Mouse (Mus musculus) ES-CJ7 (cell line): ENCODE data around the gene Tmem255b.
A peak's percentile ranks its signal among the peaks of the same experiment; 100 is the strongest.

Source experiments
- DNase-seq: peaks from one replicate; pipeline ENCODE4 v3.0.0; 2011; ENCODE audit warnings: low read depth, low spot score

Tmem255b gene

DNA sequence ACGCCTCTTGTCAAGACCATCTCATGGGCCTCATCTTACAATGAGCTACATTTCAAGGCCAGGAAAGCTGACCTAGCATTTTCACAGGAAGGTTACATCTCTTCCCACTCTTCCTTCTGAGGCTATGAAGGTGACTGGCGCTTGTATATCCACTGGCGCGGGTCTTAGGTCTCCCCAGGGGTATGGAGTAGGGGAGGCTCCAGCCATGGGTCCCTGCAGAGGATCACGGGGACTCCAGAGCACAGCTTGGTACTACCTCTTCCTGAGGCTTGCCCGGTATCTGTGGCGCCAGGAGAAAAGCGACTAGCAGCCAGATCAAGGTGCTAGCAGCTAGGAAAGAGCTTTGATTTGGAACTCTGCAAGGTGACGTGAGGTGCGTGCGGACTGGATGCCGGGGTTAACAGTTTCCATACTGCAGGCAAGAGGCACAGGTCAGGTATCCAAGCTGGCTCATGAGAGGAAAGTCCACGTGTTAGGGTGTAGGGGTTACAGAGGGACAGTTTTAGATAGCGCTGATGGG, 56.6 kb downstream of the Tmem255b start:
- DNase-seq = no peak

DNA sequence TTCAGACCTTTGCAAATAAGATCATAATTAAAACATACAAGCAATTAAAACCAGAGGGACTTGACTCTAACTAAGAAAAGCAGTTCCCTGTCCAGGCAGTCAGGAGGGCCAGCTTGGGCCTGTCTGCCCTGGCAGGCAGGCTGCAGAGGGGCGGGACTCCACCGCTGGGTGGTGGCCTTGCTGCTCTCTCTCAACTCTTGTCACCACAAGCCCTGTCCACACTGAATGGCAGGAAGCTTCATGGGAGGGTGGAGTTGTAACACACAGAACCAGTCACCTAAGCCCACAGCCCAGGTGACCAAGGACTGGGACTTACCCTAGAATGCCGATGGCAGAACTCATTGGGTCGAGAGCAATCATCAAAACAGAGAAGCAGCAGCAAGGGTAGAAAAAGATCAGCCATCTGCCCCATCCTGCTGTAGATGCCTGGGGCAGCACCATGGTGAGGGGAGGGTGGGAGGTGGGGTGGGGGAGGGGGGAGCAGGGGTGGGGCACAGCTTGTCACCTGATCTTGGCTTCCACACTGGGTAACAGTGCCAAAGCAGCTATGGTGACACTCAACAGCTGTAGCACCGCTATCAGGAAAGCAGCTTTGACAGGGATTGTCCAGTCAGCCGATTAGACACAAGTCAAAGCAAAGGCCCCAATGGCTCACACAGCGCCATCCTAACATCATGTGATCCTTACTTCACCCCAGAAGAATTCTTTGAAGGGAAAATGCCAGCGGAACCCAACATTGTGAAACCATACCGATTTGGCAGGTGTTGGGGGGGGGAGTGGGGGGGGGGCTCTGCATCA, 57.4 kb downstream of the Tmem255b start:
- DNase-seq = no peak

DNA sequence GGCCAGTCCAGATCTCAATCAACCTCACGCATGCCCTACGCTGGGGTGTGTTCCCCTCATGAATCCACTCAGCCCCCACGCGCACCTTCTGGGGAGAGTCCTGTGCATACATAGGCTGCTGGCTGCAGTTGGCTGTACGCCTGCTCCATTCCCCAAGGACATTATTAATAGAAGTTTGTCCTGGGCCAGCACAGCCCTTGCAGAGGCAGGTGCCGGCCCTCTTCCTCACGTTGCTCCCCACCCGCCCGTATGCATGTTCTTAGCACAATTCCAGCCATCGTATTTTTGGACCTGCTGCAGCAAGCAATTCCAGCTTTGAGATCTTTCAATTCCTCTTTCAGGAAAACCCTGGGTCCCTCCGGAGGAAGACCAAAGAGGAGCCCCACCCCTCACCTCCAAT, 58.0 kb downstream of the Tmem255b start:
- no peak for DNase-seq

DNA sequence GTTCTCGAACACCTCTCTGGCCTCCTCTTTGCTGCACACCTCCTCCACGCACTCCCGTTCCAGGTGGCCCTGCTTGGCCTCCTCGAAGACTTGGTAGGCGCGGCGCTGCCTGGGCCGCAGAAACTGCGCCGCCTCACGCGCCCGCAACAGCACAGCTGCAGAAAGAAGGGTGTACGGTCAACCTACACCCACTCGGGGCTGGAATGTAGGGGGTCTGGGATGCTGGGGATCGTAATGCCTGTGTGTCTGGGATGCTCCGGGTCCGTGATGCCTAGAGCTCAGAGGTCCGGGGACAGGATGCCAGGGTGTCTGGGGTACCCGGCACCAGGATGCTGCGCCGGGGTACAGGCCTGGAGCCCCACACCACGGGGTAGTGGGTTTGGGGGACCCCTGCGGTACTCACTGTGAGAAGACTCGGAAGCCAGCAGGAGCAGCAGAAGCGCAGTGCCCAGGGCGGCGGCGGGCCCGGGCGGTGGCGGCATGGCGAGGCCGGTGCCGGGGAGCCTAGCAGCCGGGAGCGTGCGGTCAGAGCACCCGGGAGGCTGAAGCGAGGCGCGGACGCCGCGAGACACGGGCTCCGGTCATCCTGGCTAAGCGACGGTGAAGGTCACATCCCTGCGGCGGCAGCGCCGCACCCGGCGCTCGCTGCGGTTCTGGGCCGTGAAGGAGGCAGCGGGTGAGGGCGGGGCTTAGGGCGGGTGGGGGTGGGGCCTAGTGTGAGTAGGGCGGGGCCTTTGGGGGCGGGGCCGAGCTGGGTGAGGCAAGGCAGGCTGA, 59.1 kb downstream of the Tmem255b start, which contains the start of gene Gas6:
Gene Gas6 (minus strand): TSS at position 633 of the 774 bp plus-strand sequence.
- DNase-seq = peak; percentile 66

DNA sequence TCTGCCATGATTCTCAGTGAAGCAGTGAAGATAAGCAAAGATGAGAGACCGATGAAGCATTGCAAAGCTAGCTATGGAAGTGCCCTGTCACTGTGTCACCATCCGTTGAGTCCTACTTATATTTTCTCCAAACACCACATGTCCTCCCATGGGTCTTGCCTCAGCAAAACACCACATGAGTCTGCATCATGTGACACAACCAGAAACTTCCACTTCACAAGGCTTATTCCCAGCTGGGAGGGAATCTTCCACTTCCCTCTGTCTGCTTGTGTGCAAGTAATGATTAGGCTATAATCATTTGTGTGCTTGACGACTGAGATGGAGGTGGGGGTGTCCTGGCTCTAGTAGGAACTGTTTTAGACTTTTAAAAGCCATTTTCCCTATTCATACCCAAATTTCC, 66.2 kb downstream of the Tmem255b start:
- DNase-seq = no peak

DNA sequence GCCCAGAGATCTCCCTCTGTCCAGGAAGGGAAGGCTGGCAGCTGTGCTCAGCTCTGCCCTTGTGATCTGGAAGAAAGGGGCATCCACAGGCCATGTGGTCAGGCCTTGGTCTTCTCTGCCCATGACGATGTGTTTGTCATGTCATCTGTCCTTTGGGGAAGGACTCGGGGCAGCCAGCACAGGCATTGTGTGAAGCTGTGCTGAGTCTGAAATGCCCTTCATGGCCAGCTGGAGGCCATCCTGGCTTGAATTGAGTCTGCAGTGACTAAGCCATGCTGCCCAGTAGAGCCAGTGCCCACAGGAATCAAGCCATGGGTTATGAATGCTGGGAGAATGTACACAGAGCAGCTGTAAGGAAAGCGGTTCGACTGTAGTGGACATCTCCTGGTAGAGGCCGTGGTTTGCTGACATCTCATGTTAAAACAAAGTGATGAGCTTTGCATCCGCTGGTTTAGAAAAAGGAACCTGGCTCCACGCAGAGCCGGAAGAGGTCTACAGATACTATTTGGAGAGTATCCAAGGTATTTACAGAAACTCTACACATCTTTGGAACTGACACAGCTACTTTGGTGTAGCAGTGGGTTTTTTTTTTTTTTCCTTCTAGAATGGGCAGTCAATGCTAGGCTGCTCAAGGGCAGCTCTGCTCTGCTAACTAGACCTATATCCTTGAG, 69.1 kb downstream of the Tmem255b start:
- no peak for DNase-seq

DNA sequence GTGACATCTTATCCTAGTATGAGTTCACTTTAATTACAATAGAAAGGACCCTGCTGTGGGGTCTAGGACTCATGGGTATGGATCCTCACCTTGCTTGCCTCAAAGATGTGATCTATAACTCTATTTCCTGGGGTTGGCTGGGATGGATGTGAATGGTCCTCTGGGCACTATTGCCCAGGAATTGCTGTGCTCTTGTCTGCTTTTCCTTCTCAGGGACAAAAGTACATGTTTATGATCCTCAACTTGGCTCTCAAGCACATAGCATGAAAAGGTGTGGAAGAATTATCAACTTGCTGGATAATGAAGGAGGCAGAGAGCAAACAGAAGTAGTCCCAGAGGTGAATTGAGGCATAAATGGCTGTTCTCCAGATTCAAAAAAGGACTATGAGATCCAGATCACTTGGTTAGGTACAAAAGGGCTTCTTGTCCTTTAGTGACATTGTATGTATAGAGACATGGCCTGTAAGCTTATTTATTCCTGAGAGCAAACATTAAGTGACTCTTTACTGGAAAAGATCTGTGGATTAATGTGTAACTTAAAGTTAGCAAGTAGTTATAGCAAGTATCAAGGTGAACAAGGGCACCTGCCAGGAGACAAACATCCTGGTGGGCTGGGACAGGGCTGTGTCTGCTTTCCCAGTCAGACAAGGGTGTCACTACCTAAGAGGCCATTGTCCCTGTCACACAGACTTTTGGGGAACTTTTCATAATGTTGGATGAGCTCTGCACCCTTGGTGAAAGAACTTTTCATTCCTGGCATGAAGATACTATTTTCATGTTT, 70.1 kb downstream of the Tmem255b start:
- no peak for DNase-seq

DNA sequence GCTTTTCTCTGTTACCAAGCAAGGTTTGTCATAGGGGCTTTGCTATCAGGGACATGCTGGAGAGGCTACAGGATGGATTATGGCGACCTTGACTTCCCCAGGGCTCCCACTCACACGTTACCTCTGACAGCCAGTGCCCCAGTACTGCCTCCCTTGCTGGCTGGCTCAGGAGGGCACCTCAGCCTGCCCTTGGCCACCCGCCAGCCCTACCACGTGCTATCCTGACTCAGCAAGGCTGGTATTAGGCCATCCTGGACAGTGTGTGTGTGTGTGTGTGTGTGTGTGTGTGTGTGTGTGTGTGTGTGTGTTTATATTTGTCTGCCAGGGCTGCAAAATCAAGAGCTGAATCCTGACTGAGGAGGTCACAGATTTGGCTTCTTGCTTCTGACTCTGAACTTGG, 71.9 kb downstream of the Tmem255b start:
- no peak for DNase-seq

DNA sequence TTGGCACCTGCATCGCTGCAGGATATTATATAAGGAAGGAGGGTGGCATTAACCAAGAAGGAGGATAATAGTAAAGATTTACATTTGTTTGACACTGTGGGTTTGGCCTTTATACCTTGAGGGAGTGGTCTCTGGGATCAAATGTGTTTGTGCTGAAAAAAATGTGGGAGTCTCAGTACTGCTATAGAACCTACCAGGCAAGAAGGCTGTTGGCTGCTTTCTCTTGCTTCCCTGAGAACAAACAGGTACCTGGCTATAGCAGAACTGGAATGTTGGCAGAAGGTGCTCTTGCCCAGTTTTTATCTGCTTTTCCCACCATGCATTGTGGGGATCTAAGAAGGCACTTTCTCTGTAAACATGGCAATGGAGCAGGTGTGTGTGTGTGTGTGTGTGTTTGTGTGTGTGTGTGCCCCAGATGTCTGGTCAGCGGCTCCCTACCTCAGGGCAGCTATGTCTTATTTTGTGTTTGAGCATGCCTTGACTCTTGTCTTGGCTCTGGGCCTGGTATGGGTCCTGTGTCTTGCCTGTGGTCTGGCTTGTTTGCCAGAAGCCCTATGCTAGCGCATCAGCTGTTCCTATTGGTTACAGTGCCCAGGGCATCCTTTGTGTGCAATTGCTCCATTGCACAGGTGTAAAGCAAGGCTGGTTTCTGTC, 72.4 kb downstream of the Tmem255b start:
- DNase-seq = no peak

DNA sequence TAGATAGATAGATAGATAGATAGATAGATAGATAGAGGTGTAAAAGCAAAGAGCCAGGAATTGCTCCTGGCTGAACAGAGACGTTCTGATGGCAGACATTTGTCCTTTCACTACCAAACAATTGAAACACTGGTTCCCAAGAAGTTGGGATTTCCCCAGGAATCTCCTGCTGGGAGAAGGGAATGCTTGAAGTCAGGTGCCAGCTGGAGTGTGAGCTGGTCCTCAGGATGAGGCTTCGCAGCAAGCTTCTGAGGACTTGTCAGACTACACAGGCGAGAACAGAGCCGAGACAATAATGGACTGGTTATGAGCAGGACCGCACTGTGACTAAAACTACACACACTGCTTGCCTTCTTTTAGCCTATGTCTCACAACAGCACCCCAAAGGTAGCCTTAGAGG, 77.0 kb downstream of the Tmem255b start:
- no peak for DNase-seq

DNA sequence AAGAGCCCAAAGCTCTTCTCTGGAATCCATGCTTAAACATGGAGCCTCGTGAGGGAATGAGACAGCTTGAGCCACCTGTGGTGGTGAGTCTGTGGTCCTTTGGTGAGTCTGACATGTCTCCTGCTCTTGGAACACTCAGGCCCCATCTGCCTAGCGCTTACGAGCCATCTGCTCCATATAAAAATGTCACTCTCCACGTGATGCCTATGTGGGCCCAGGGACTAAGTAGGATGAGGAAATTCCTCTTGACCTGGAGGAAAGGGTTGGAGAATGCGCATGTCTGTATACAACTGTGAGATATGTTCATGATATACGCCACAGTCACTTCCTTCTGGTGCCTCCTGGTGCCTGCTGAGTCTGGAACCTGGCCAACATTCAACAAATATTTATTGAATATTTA, 77.7 kb downstream of the Tmem255b start:
- DNase-seq = no peak

DNA sequence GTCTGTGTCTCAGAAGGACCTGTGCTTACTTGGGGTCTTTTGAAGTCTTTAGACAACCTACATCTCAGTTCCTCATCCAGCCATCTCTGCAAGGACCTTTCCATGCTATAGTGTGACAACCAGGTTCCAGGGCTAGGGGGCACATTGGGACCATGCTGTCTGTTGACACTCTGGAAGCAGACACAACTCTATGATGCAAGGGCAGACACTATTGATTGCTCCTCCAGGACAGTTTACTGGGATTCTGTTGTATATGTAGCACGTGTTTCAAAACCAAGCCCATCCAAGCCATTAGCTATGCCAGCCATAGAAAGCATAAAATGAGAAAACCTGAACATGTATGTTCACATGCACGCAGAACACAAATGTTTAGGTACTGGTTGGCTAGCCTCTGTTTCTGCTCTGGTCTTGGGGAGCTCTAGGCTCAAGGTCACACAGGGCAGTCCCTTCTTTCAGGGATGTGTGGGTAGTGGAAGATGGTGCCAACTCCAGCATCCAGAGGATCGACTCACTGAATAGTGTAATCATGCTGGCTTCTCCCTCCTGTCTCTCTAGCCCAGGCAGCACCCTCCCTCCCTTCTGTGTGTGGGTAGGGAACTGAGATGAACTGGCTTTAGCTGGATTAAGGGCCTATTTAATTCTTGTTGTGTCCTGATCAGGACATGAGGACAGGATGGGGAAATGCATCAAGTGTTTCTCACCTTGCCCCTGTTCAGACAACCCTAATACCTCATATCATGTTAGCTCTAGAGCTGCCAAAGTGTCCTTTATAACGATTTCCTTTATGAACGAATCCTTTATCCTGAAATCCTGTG, 78.8 kb downstream of the Tmem255b start:
- no peak for DNase-seq

DNA sequence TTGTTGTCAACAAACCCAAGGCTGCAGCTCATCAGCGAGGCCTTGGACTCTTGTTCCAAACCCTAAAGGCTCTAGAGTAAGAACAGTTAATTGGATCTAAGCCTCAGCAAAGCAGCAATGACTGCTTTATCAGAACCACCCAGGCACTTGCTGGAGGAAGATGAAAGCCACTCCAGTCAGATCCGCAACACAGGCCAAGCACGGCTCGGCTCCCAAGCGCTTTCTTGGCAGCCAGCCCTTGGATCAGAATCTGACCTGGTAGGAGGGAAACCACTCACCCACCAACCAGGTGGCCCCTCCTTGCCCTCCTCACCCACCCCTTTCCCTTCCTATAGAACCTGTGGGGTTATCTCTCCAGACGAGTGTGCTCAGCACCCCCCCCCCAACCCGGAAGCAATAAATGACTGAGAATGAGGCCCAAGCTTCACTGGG, 81.0 kb downstream of the Tmem255b start:
- DNase-seq = no peak

DNA sequence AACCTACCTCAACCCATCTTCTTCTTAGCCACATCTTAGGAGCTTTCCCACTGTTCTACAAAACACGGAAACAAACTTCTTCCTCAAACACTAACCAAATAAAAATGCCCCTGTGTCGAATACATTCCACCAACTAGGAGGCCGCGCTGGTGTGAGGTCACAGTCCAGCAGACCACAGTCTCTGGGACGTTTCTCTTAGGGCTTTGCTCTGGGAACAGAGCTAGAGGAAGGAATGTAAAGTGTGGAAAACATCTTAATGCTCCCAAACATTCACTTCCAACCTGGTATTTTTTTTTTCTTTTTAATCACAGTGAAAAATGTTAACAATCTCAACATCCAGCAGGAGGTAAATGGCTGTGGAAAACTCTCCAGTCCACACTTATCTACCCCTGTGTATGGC, 81.7 kb downstream of the Tmem255b start:
- no peak for DNase-seq

DNA sequence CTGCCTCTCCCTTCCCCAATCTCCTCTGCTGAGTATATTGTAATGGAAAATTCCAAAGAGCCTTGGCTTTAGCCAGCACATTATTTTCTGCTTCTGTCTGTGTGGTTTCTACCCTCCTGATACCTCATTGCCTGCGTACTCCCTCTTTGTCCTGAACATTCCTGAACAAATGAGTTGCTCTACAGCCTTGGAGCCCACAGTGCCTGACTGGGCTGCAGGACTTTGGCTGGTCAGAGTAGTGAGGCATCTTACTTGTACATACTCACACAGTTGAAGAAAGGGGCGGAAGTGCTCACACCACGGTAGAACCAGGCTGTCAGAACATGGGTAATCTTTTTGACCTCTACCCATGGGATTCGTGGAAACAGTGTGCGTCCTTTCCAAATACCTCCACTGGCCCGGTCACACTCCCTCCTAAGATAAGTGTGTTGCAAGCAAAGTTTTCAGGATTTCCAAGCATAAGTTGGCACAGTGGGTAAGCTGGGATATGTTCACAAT, 82.3 kb downstream of the Tmem255b start:
- no peak for DNase-seq
